Mouse (Mus musculus) limb, embryonic 12.5 days (tissue): ENCODE measurements around the gene Rplp2. TPM values are rescaled to one million over a fixed set of nuclear protein-coding genes. Genes with fewer than 3 reads are reported as not detected.

Source experiments
- ATAC-seq: fragments of 200-750 bp; cut with Nextera tagmentation; 2 replicates; pipeline ENCODE4 v1.8.0; 2017; ENCODE audit warnings: low read depth, moderate TSS enrichment; ENCODE audit not compliant: insufficient number of reproducible peaks, insufficient read depth, low FRiP score, low TSS enrichment
- H3K27ac ChIP-seq: fragments of 300-500 bp; sonication (generic); 2 replicates; pipeline ENCODE4 v1.5.1; 2016; ENCODE audit warnings: mild to moderate bottlenecking, moderate library complexity
- H3K27me3 ChIP-seq: fragments of 300-500 bp; sonication (generic); 2 replicates; pipeline ENCODE4 v1.6.1; 2016; ENCODE audit warnings: mild to moderate bottlenecking, moderate library complexity
- H3K36me3 ChIP-seq: fragments of 300-500 bp; sonication (generic); 2 replicates; pipeline ENCODE4 v1.6.1; 2016; ENCODE audit warnings: mild to moderate bottlenecking, moderate library complexity
- H3K4me1 ChIP-seq: fragments of 300-500 bp; sonication (generic); replicated peaks from 2 replicates; pipeline ENCODE4 v1.6.1; 2016
- H3K4me2 ChIP-seq: fragments of 300-500 bp; sonication (generic); 2 replicates; pipeline ENCODE4 v1.6.1; 2016; ENCODE audit warnings: mild to moderate bottlenecking, moderate library complexity
- H3K4me3 ChIP-seq: fragments of 300-500 bp; sonication (generic); replicated peaks from 2 replicates; pipeline ENCODE4 v1.5.1; 2016; ENCODE audit warnings: mild to moderate bottlenecking
- H3K9ac ChIP-seq: fragments of 300-500 bp; sonication (generic); replicated peaks from 2 replicates; pipeline ENCODE4 v1.6.1; 2016; ENCODE audit warnings: mild to moderate bottlenecking, moderate library complexity
- H3K9me3 ChIP-seq: fragments of 300-500 bp; sonication (generic); 2 replicates; pipeline ENCODE4 v1.6.1; 2016; ENCODE audit warnings: mild to moderate bottlenecking, moderate library complexity
- WGBS: fragments of 180-500 bp; shearing (Covaris S2); methylation state at CpG from one replicate; pipeline ENCODE4 v1.1.7; 2016; 5-methylcytosine and 5-hydroxymethylcytosine counted together
- polyA plus RNA-seq: library from polyadenylated mRNA; unstranded; fragments of >200 nt; fragmentation: Nextera tagmentation; extraction: Ambion mirVana; gene quantifications from 2 replicates; pipeline ENCODE4 v1.2.1, GENCODE M21; 2016

Rplp2 gene
- polyA plus RNA-seq, 1 experiment from 2014 or later: 1,293 TPM

GRCm38 (mm10) chr7:141454967-141455551 lies 7.9 kb downstream of the Rplp2 start, which contains the start of gene Pnpla2:
Gene Pnpla2, plus strand, starts transcription at chr7:141455198.
- Histone ChIP-seq H3K27ac (peak within 1 kb of the TSS; percentile 66; the same call in 1 of the 2 replicates), H3K27me3 (peaks cover 27% of the 10 kb centered on the region), H3K4me1 (peaks cover 17% of the 10 kb centered on the region), H3K4me2 (peak within 1 kb of the TSS; percentile 98), H3K9me3 (no peaks in the 10 kb centered on the region), H3K9ac (peak within 1 kb of the TSS; percentile 66), H3K4me3 (peak within 1 kb of the TSS; percentile 61), H3K36me3 (peaks cover 31% of the 10 kb centered on the region)
- under 1% methylated on average over 45 of the region's 45 CpGs for WGBS
- ATAC-seq: peak; percentile 74

GRCm38 (mm10) chr7:141455610-141456314 lies 8.6 kb downstream of the Rplp2 start:
- peak overlapping the region; percentile 66; the same call in 1 of the 2 replicates for H3K27ac ChIP-seq
- H3K9ac ChIP-seq: peak overlapping the region; percentile 66
- H3K4me2 ChIP-seq: peak overlapping the region; percentile 98
- H3K27me3 ChIP-seq: peaks cover 34% of the 10 kb centered on the region
- H3K4me3 ChIP-seq: peak overlapping the region; percentile 61
- 1% methylated on average over 23 of the region's 23 CpGs for WGBS
- no peaks in the 10 kb centered on the region for H3K9me3 ChIP-seq
- peak; percentile 21 for ATAC-seq
- H3K4me1 ChIP-seq: peaks cover 17% of the 10 kb centered on the region
- H3K36me3 ChIP-seq: peaks cover 24% of the 10 kb centered on the region

- ATAC-seq: no peak
- Histone ChIP-seq H3K36me3 (peaks cover 15% of the 10 kb centered on the region), H3K27me3 (peaks cover 44% of the 10 kb centered on the region), H3K27ac (no peak overlapping the region), H3K9me3 (no peaks in the 10 kb centered on the region), H3K4me3 (no peak overlapping the region), H3K4me1 (peaks cover 21% of the 10 kb centered on the region), H3K4me2 (no peak overlapping the region), H3K9ac (no peak overlapping the region)
- WGBS: 94% methylated on average over 6 of the region's 6 CpGs
These were observed 9.6 kb downstream of the Rplp2 start for GRCm38 (mm10) chr7:141456739-141457138.

GRCm38 (mm10) chr7:141457236-141457635 lies 10.1 kb downstream of the Rplp2 start:
- no peak overlapping the region for H3K4me3 ChIP-seq
- no peak overlapping the region for H3K9ac ChIP-seq
- H3K9me3 ChIP-seq: no peaks in the 10 kb centered on the region
- no peak for ATAC-seq
- H3K4me2 ChIP-seq: no peak overlapping the region
- 91% methylated on average over 14 of the region's 14 CpGs for WGBS
- peaks cover 26% of the 10 kb centered on the region for H3K4me1 ChIP-seq
- peaks cover 49% of the 10 kb centered on the region for H3K27me3 ChIP-seq
- H3K27ac ChIP-seq: no peak overlapping the region
- H3K36me3 ChIP-seq: peaks cover 10% of the 10 kb centered on the region

GRCm38 (mm10) chr7:141457986-141458660 lies 11.0 kb downstream of the Rplp2 start:
- WGBS: 75% methylated on average over 15 of the region's 15 CpGs

GRCm38 (mm10) chr7:141458661-141459060 lies 11.5 kb downstream of the Rplp2 start:
- peaks cover 63% of the 10 kb centered on the region for H3K27me3 ChIP-seq
- H3K4me3 ChIP-seq: no peak overlapping the region
- no peaks in the 10 kb centered on the region for H3K9me3 ChIP-seq
- no peak overlapping the region for H3K27ac ChIP-seq
- no peak overlapping the region for H3K9ac ChIP-seq
- H3K4me2 ChIP-seq: no peak overlapping the region
- H3K36me3 ChIP-seq: peaks cover 8% of the 10 kb centered on the region; the same call in 1 of the 2 replicates
- whole genome bisulfite sequencing: 91% methylated on average over 11 of the region's 11 CpGs
- peaks cover 30% of the 10 kb centered on the region for H3K4me1 ChIP-seq
- no peak for ATAC-seq

More at GRCm38 (mm10) chr7:141457986-141458660, 11.0 kb downstream of the Rplp2 start:
- H3K9ac ChIP-seq: no peak overlapping the region
- no peaks in the 10 kb centered on the region for H3K9me3 ChIP-seq
- no peak for ATAC-seq
- H3K27me3 ChIP-seq: peaks cover 57% of the 10 kb centered on the region
- H3K4me1 ChIP-seq: peaks cover 30% of the 10 kb centered on the region
- H3K36me3 ChIP-seq: peaks cover 8% of the 10 kb centered on the region; the same call in 1 of the 2 replicates
- no peak overlapping the region for H3K4me2 ChIP-seq
- no peak overlapping the region for H3K4me3 ChIP-seq
- no peak overlapping the region for H3K27ac ChIP-seq

- 90% methylated on average over 17 of the region's 17 CpGs for WGBS
- no peak overlapping the region for H3K4me3 ChIP-seq
- H3K4me2 ChIP-seq: no peak overlapping the region
- H3K36me3 ChIP-seq: peaks cover 8% of the 10 kb centered on the region; the same call in 1 of the 2 replicates
- no peak for ATAC-seq
- H3K9me3 ChIP-seq: no peaks in the 10 kb centered on the region
- H3K4me1 ChIP-seq: peaks cover 33% of the 10 kb centered on the region
- no peak overlapping the region for H3K9ac ChIP-seq
- H3K27me3 ChIP-seq: peaks cover 69% of the 10 kb centered on the region
- no peak overlapping the region for H3K27ac ChIP-seq
These were observed 12.1 kb downstream of the Rplp2 start for GRCm38 (mm10) chr7:141459301-141459711.

- Histone ChIP-seq H3K9me3 (no peaks in the 10 kb centered on the region), H3K4me1 (peaks cover 34% of the 10 kb centered on the region), H3K4me2 (no peak overlapping the region), H3K36me3 (peaks cover 8% of the 10 kb centered on the region; the same call in 1 of the 2 replicates), H3K27ac (no peak overlapping the region), H3K4me3 (no peak overlapping the region), H3K9ac (no peak overlapping the region), H3K27me3 (peaks cover 76% of the 10 kb centered on the region)
- ATAC-seq: no peak
- WGBS: 72% methylated on average over 5 of the region's 5 CpGs
These were observed 12.8 kb downstream of the Rplp2 start for GRCm38 (mm10) chr7:141460001-141460390.

GRCm38 (mm10) chr7:141460391-141461113 lies 13.4 kb downstream of the Rplp2 start, which contains the start of gene Cracr2b:
Gene Cracr2b, plus strand, starts transcription at chr7:141461094.
- 71% methylated on average over 15 of the region's 15 CpGs for WGBS
- Histone ChIP-seq H3K27ac (no peak within 1 kb of the TSS), H3K9ac (peak within 1 kb of the TSS; percentile 58), H3K36me3 (peaks cover 8% of the 10 kb centered on the region; the same call in 1 of the 2 replicates), H3K4me2 (peak within 1 kb of the TSS; percentile 78), H3K4me1 (peaks cover 37% of the 10 kb centered on the region), H3K9me3 (no peaks in the 10 kb centered on the region), H3K27me3 (peaks cover 82% of the 10 kb centered on the region), H3K4me3 (peak within 1 kb of the TSS; percentile 42)
- ATAC-seq: no peak

GRCm38 (mm10) chr7:141461521-141462332 lies 14.6 kb downstream of the Rplp2 start:
- H3K4me3 ChIP-seq: peak overlapping the region; percentile 42
- H3K9me3 ChIP-seq: no peaks in the 10 kb centered on the region
- no peak for ATAC-seq
- peak overlapping the region; percentile 78 for H3K4me2 ChIP-seq
- H3K27me3 ChIP-seq: peaks cover 91% of the 10 kb centered on the region
- H3K4me1 ChIP-seq: peaks cover 36% of the 10 kb centered on the region
- whole genome bisulfite sequencing: 2% methylated on average over 58 of the region's 59 CpGs
- H3K9ac ChIP-seq: peak overlapping the region; percentile 58
- H3K36me3 ChIP-seq: peaks cover 8% of the 10 kb centered on the region; the same call in 1 of the 2 replicates
- H3K27ac ChIP-seq: no peak overlapping the region
